Mouse (Mus musculus) ES-Bruce4 (cell line): ENCODE data around the gene Cep72.
"Not testable (repeated sequence)": the region's sequence is repeated elsewhere in the genome, so short reads cannot be mapped to it uniquely, and the experiment has no call there.

Source experiments
- CTCF ChIP-seq: IDR thresholded peaks from one replicate; pipeline ENCODE4 v1.8.1; 2011; ENCODE audit warnings: low read depth, low read length
- EP300 ChIP-seq: IDR thresholded peaks from 2 replicates; pipeline ENCODE4 v1.6.1; 2011; ENCODE audit warnings: low read depth, low read length; ENCODE audit not compliant: insufficient read depth
- POLR2A ChIP-seq: IDR thresholded peaks from one replicate; pipeline ENCODE4 v1.8.1; 2011; ENCODE audit warnings: low read length; ENCODE audit not compliant: insufficient read depth

DNA sequence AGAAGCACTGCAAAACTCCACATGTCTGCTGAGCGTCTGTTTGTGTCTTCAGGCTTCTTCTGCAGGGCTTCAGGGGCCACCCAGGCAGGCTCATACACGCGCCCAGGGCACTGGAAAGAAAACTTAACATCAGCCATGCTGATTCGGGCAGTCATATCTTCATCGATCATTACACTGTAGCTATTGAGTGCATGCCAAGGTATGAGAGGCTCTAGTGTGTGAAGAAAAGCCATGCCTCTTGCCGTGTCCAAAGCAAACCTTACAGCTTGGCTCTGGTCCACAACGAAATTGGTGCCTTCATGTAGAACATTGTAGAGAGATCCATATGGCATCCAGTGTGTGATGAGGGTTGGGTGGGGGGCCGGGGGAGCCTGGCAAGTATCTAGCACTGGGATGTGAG lies 43.1 kb downstream of the Cep72 start:
- TF ChIP-seq CTCF, POLR2A, EP300: not testable (repeated sequence)
